8 mouse cellular contexts compared by ENCODE assay signal in the genomic region with DNA sequence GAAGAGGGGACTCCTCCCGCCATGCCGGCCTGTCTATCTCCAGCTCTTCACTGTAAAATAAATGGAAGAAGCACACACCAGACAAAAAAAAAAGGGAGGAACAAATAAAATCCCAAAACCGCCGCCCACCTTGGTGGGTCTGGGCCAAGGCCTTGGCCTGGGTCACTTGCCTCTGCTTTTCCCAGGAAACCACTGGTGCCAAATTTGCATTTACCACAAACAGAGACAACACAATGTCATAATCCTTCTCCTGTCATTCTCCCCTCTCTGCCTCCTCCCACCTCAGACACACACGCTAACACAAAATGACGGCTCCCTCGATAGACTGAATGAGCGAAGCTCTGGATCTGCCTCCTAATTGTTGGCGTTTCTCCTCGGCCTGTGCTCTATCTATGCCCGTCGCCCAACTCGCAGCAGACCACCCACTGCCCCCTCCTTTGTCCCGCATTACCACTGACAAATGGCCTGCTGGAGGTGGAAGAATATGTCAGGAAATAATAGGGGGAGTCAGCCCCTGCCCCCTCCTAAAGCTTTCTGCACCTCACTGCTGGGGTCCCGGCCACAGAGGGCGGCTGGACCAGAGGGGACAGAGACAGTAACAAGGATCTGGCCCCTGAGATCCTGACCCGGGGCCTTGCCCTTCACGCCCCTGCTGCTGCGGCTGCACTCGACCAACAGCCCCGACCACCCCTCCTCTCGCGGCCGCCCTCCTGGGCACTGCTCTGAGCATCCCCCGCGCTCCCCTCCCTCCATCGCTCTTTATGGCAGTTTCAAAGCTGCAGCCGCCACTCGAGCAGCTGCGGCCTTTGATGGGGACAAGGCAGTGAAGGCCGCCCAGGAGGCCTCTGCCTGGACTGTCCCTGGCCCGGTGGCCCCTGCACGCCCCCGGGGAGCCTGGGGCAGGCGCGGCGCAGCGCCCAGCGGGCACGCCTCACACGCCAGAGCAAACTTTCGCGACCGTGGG.
DNase-seq lines count a peak whose midpoint lies in the region; ATAC-seq and TF ChIP-seq lines count a peak whose summit lies in the region.

No protein-coding gene starts in this region.

- no peak for TF ChIP-seq CTCF in layer of hippocampus, adult 2 months (conservative IDR thresholded peaks at IDR 0.05)

- H3K27me3 ChIP-seq in embryonic facial prominence, embryonic 13.5 days: peaks cover 25% of the 10 kb centered on the region
- H3K27me3 ChIP-seq in hindbrain, embryonic 16.5 days (replicated peaks; ENCODE audit: control insufficient read depth, insufficient read depth, low read length): peaks cover 11% of the 10 kb centered on the region; the same call in 1 of the 2 replicates

- H3K4me3 ChIP-seq in layer of hippocampus, adult 2 months: peak overlapping the region; percentile 53
- H3K4me3 ChIP-seq in embryonic facial prominence, embryonic 13.5 days: peak overlapping the region; percentile 37
- H3K4me3 ChIP-seq in hindbrain, embryonic 16.5 days (ENCODE audit: low read length): peak overlapping the region; percentile 37

- no peak for ATAC-seq in embryonic facial prominence, embryonic 13.5 days (ENCODE audit: insufficient number of reproducible peaks, insufficient read depth, low FRiP score, low TSS enrichment, low read depth)
- peak; percentile 55 for ATAC-seq in hindbrain, embryonic 16.5 days

- no peak for DNase-seq in layer of hippocampus, adult 2 months (ENCODE audit: low spot score in 2 of 2)
- no peak for DNase-seq in layer of hippocampus, postnatal 36 days
- DNase-seq in neural tube, embryonic 10.5 days (ENCODE audit: extremely low spot score, low spot score): peak; percentile 77
- DNase-seq in layer of hippocampus, adult 8-10 months (ENCODE audit: low spot score in 2 of 2): no peak
- no peak for DNase-seq in thymus, postnatal 10 days (ENCODE audit: low spot score in 2 of 2)
- no peak for DNase-seq in frontal cortex, postnatal 25 days (ENCODE audit: low spot score in 2 of 2)

- H3K4me1 ChIP-seq in embryonic facial prominence, embryonic 13.5 days: peaks cover 70% of the 10 kb centered on the region
- H3K4me1 ChIP-seq in hindbrain, embryonic 16.5 days (ENCODE audit: control insufficient read depth, insufficient read depth, low read depth, low read length): peaks cover 30% of the 10 kb centered on the region

- peak overlapping the region; percentile 72 for H3K4me2 ChIP-seq in embryonic facial prominence, embryonic 13.5 days
- H3K4me2 ChIP-seq in hindbrain, embryonic 16.5 days (ENCODE audit: low read length): peak overlapping the region; percentile 78

- H3K9me3 ChIP-seq in embryonic facial prominence, embryonic 13.5 days: no peaks in the 10 kb centered on the region
- no peaks in the 10 kb centered on the region for H3K9me3 ChIP-seq in hindbrain, embryonic 16.5 days (ENCODE audit: control insufficient read depth, low read length)

- peak overlapping the region; percentile 67 for H3K9ac ChIP-seq in embryonic facial prominence, embryonic 13.5 days
- peak overlapping the region; percentile 65 for H3K9ac ChIP-seq in hindbrain, embryonic 16.5 days (ENCODE audit: low read depth, low read length)

- WGBS in embryonic facial prominence, embryonic 13.5 days: 16% methylated on average over 44 of the region's 44 CpGs
- WGBS in hindbrain, embryonic 16.5 days: 5% methylated on average over 44 of the region's 44 CpGs

- H3K36me3 ChIP-seq in embryonic facial prominence, embryonic 13.5 days: no peaks in the 10 kb centered on the region
- no peaks in the 10 kb centered on the region for H3K36me3 ChIP-seq in hindbrain, embryonic 16.5 days (ENCODE audit: control insufficient read depth, insufficient read depth, low read length)

- peak overlapping the region; percentile 85 for H3K27ac ChIP-seq in layer of hippocampus, adult 2 months
- no peak overlapping the region for H3K27ac ChIP-seq in embryonic facial prominence, embryonic 13.5 days
- H3K27ac ChIP-seq in hindbrain, embryonic 16.5 days (ENCODE audit: low read depth, low read length): peak overlapping the region; percentile 37; the same call in 1 of the 2 replicates
